Mouse (Mus musculus): Measurements from ENCODE around the gene Amacr. TPM values are rescaled to one million over a fixed set of nuclear protein-coding genes. Genes with fewer than 3 reads are reported as not detected.
"Not testable (repeated sequence)": the region's sequence is repeated elsewhere in the genome, so short reads cannot be mapped to it uniquely, and the experiment has no call there.

The Amacr gene
- total RNA-seq, 2 experiments from 2014 or later, result 2.0 to 2.8 TPM

- ATAC-seq (replicated peaks; ENCODE audit: poor library complexity), result not testable (repeated sequence)
Measured at GRCm38 (mm10) chr15:10986477-10986876, 4.9 kb downstream of the Amacr start.

GRCm38 (mm10) chr15:10990411-10990810 is 8.9 kb downstream of the Amacr start:
- ATAC-seq (replicated peaks; ENCODE audit: poor library complexity), result no peak

GRCm38 (mm10) chr15:10991566-10991965 is 10.0 kb downstream of the Amacr start:
- ATAC-seq (replicated peaks; ENCODE audit: poor library complexity), result no peak

- ATAC-seq (replicated peaks; ENCODE audit: poor library complexity), result no peak
Measured at GRCm38 (mm10) chr15:10999832-11000231, 18.3 kb downstream of the Amacr start.

- ATAC-seq (replicated peaks; ENCODE audit: poor library complexity), result no peak
Measured at GRCm38 (mm10) chr15:11000421-11000820, 18.9 kb downstream of the Amacr start, which contains the start of gene Slc45a2. Slc45a2 (plus strand) TSS chr15:11000721.

GRCm38 (mm10) chr15:11003791-11004190 is 22.2 kb downstream of the Amacr start:
- no peak for ATAC-seq (replicated peaks; ENCODE audit: poor library complexity)

- ATAC-seq (replicated peaks; ENCODE audit: poor library complexity), result no peak
Measured at GRCm38 (mm10) chr15:11004646-11005045, 23.1 kb downstream of the Amacr start.

GRCm38 (mm10) chr15:11008756-11009155 is 27.2 kb downstream of the Amacr start:
- ATAC-seq (replicated peaks; ENCODE audit: poor library complexity), result no peak

GRCm38 (mm10) chr15:11010976-11011548 is 29.5 kb downstream of the Amacr start:
- no peak for ATAC-seq (replicated peaks; ENCODE audit: poor library complexity)

GRCm38 (mm10) chr15:11014931-11015330 is 33.4 kb downstream of the Amacr start:
- ATAC-seq (replicated peaks; ENCODE audit: poor library complexity), result no peak

- ATAC-seq (replicated peaks; ENCODE audit: poor library complexity), result no peak
Measured at GRCm38 (mm10) chr15:11026801-11027561, 45.4 kb downstream of the Amacr start.

- ATAC-seq (replicated peaks; ENCODE audit: poor library complexity), result no peak
Measured at GRCm38 (mm10) chr15:11030188-11030587, 48.6 kb downstream of the Amacr start.

GRCm38 (mm10) chr15:11035947-11036474 is 54.5 kb downstream of the Amacr start:
- ATAC-seq (replicated peaks; ENCODE audit: poor library complexity), result no peak

GRCm38 (mm10) chr15:11036535-11037375 is 55.2 kb downstream of the Amacr start:
- ATAC-seq (replicated peaks; ENCODE audit: poor library complexity), result 0 out of 2 replicates have a peak, but pooled peaks have one; percentile 17

GRCm38 (mm10) chr15:11037376-11037695 is 55.8 kb downstream of the Amacr start:
- no peak for ATAC-seq (replicated peaks; ENCODE audit: poor library complexity)

GRCm38 (mm10) chr15:11037711-11038110 is 56.2 kb downstream of the Amacr start, which contains the start of gene Rxfp3:
Rxfp3 (minus strand) TSS chr15:11037991.
- no peak for ATAC-seq (replicated peaks; ENCODE audit: poor library complexity)

GRCm38 (mm10) chr15:11038476-11038875 is 56.9 kb downstream of the Amacr start:
- ATAC-seq (replicated peaks; ENCODE audit: poor library complexity), result peak; percentile 50; the same call in 1 of the 2 replicates

- ATAC-seq (replicated peaks; ENCODE audit: poor library complexity), result no peak
Measured at GRCm38 (mm10) chr15:11040067-11040466, 58.5 kb downstream of the Amacr start.

GRCm38 (mm10) chr15:11041229-11041628 is 59.7 kb downstream of the Amacr start:
- ATAC-seq (replicated peaks; ENCODE audit: poor library complexity), result no peak

GRCm38 (mm10) chr15:11042828-11043227 is 61.3 kb downstream of the Amacr start:
- ATAC-seq (replicated peaks; ENCODE audit: poor library complexity), result no peak
